Mouse (Mus musculus) bone marrow, adult 2 months (tissue): Measurements from ENCODE around the gene Pabpc4.

Experiments used
- CTCF ChIP-seq: fragments of 200-500 bp; IDR thresholded peaks from 2 replicates; pipeline ENCODE4 v1.5.1; 2011; ENCODE audit warnings: low read length, control low read depth; ENCODE audit not compliant: control insufficient read depth, insufficient read depth
- POLR2A ChIP-seq: fragments of 200-500 bp; IDR thresholded peaks from 2 replicates; pipeline ENCODE4 v1.6.1; 2011; ENCODE audit warnings: low read depth, mild to moderate bottlenecking, control low read depth, low read length, borderline replicate concordance; ENCODE audit not compliant: control insufficient read depth

GRCm38 (mm10) chr4:123314497-123314896 is 52.3 kb downstream of the Pabpc4 start:
- no peak for TF ChIP-seq CTCF
- TF ChIP-seq POLR2A, result no peak
